In genomic region chr11:62605619-62606298, GRCm38 (mm10) we compare ENCODE assay signal across 9 mouse cellular contexts. TPM values are rescaled to one million over a fixed set of nuclear protein-coding genes. Genes with fewer than 3 reads are reported as not detected.
DNase-seq lines count a peak whose midpoint lies in the region; ATAC-seq lines count a peak whose summit lies in the region.
"Had no signal": no experiment of that assay in that cellular context is flagged by ENCODE, and none has a peak within 500 bp of the region (broad histone marks: within the 10 kb centered on the region; RNA-seq: fewer than 3 reads in every experiment).

No protein-coding gene starts in this region.

- H3K27me3 ChIP-seq in kidney, embryonic 16.5 days (ENCODE audit: insufficient read depth, low read length), result no peaks in the 10 kb centered on the region
- no peaks in the 10 kb centered on the region for H3K27me3 ChIP-seq in embryonic facial prominence, embryonic 14.5 days (replicated peaks; ENCODE audit: control insufficient read depth, insufficient read depth, low read length)
- no peaks in the 10 kb centered on the region for H3K27me3 ChIP-seq in limb, embryonic 12.5 days
- no peaks in the 10 kb centered on the region for H3K27me3 ChIP-seq in neural tube, embryonic 15.5 days (replicated peaks)

- DNase-seq in kidney, postnatal 14 days, result no peak
- no peak for DNase-seq in embryonic facial prominence, embryonic 14.5 days (ENCODE audit: low spot score)
- no peak for DNase-seq in ovary, postnatal 14 days (ENCODE audit: low spot score)
- DNase-seq in layer of hippocampus, adult 9-11 months, result no peak
- DNase-seq in thymus, postnatal 36 days, result no peak
- DNase-seq: adrenal gland, postnatal 10 days had no signal

- no peak overlapping the region for H3K4me3 ChIP-seq in kidney, embryonic 16.5 days (ENCODE audit: low read length)
- H3K4me3 ChIP-seq in embryonic facial prominence, embryonic 14.5 days (ENCODE audit: low read depth, low read length), result peak overlapping the region; percentile 13; the same call in 1 of the 2 replicates
- H3K4me3 ChIP-seq in limb, embryonic 12.5 days (replicated peaks), result peak overlapping the region; percentile 85
- 0 out of 2 replicates have a peak overlapping the region, but pooled peaks have one; percentile 0 for H3K4me3 ChIP-seq in neural tube, embryonic 15.5 days (replicated peaks)

- WGBS in kidney, embryonic 16.5 days, result 45% methylated on average over 10 of the region's 10 CpGs
- WGBS in embryonic facial prominence, embryonic 14.5 days, result 35% methylated on average over 10 of the region's 10 CpGs
- 37% methylated on average over 10 of the region's 10 CpGs for WGBS in limb, embryonic 12.5 days
- 44% methylated on average over 10 of the region's 10 CpGs for WGBS in neural tube, embryonic 15.5 days

- no peak overlapping the region for H3K27ac ChIP-seq in kidney, embryonic 16.5 days (ENCODE audit: low read length)
- peak overlapping the region; percentile 56; the same call in 1 of the 2 replicates for H3K27ac ChIP-seq in embryonic facial prominence, embryonic 14.5 days (replicated peaks; ENCODE audit: low read depth, low read length)
- H3K27ac ChIP-seq in limb, embryonic 12.5 days, result peak overlapping the region; percentile 94; the same call in 1 of the 2 replicates
- peak overlapping the region; percentile 11; the same call in 1 of the 2 replicates for H3K27ac ChIP-seq in neural tube, embryonic 15.5 days (replicated peaks)

- H3K4me2 ChIP-seq in kidney, embryonic 16.5 days (replicated peaks; ENCODE audit: low read depth, low read length), result peak overlapping the region; percentile 62
- H3K4me2 ChIP-seq in embryonic facial prominence, embryonic 14.5 days (ENCODE audit: low read depth, low read length), result peak overlapping the region; percentile 71; the same call in 1 of the 2 replicates
- H3K4me2 ChIP-seq in limb, embryonic 12.5 days, result peak overlapping the region; percentile 82
- peak overlapping the region; percentile 67 for H3K4me2 ChIP-seq in neural tube, embryonic 15.5 days

- no peak for ATAC-seq in kidney, embryonic 16.5 days (ENCODE audit: low FRiP score, low TSS enrichment)
- ATAC-seq in embryonic facial prominence, embryonic 14.5 days (ENCODE audit: low read depth), result no peak
- no peak for ATAC-seq in limb, embryonic 12.5 days (ENCODE audit: insufficient number of reproducible peaks, insufficient read depth, low FRiP score, low TSS enrichment, low read depth)
- ATAC-seq in neural tube, embryonic 15.5 days (ENCODE audit: low FRiP score), result no peak

- 0 out of 2 replicates have a peak overlapping the region, but pooled peaks have one; percentile 18 for H3K9ac ChIP-seq in kidney, embryonic 16.5 days (replicated peaks; ENCODE audit: low read length)
- H3K9ac ChIP-seq in embryonic facial prominence, embryonic 14.5 days (ENCODE audit: low read depth, low read length), result peak overlapping the region; percentile 28; the same call in 1 of the 2 replicates
- H3K9ac ChIP-seq in limb, embryonic 12.5 days (replicated peaks), result peak overlapping the region; percentile 98; the same call in 1 of the 2 replicates
- peak overlapping the region; percentile 55 for H3K9ac ChIP-seq in neural tube, embryonic 15.5 days (replicated peaks)

- H3K4me1 ChIP-seq in kidney, embryonic 16.5 days (ENCODE audit: insufficient read depth, low read length), result peaks cover 25% of the 10 kb centered on the region
- peaks cover 9% of the 10 kb centered on the region for H3K4me1 ChIP-seq in embryonic facial prominence, embryonic 14.5 days (ENCODE audit: control insufficient read depth, insufficient read depth, low read length)
- peaks cover 24% of the 10 kb centered on the region for H3K4me1 ChIP-seq in limb, embryonic 12.5 days (replicated peaks)
- peaks cover 48% of the 10 kb centered on the region for H3K4me1 ChIP-seq in neural tube, embryonic 15.5 days

- no peaks in the 10 kb centered on the region for H3K9me3 ChIP-seq in kidney, embryonic 16.5 days (ENCODE audit: low read length)
- H3K9me3 ChIP-seq in embryonic facial prominence, embryonic 14.5 days (ENCODE audit: control insufficient read depth, low read length), result no peaks in the 10 kb centered on the region
- H3K9me3 ChIP-seq in limb, embryonic 12.5 days, result no peaks in the 10 kb centered on the region
- no peaks in the 10 kb centered on the region for H3K9me3 ChIP-seq in neural tube, embryonic 15.5 days (replicated peaks)

- H3K36me3 ChIP-seq in kidney, embryonic 16.5 days (ENCODE audit: insufficient read depth, low read length), result peaks cover 59% of the 10 kb centered on the region
- H3K36me3 ChIP-seq in embryonic facial prominence, embryonic 14.5 days (ENCODE audit: control insufficient read depth, insufficient read depth, low read length), result peaks cover 72% of the 10 kb centered on the region
- peaks cover 69% of the 10 kb centered on the region for H3K36me3 ChIP-seq in limb, embryonic 12.5 days
- peaks cover 59% of the 10 kb centered on the region for H3K36me3 ChIP-seq in neural tube, embryonic 15.5 days

RNA-seq across cellular contexts. Expression of gene Trpv2, which starts 31.5 kb away (rescaled TPM):
- 4.6 and 6.6 TPM in 2 replicates for polyA plus RNA-seq in kidney, embryonic 16.5 days (2015; fragmentation: Nextera tagmentation; extraction: Ambion mirVana)
- polyA plus RNA-seq in embryonic facial prominence, embryonic 14.5 days (2014; fragmentation: Nextera tagmentation; extraction: Ambion mirVana), result 5.3 and 6.4 TPM in 2 replicates
- polyA plus RNA-seq in limb, embryonic 12.5 days (2016; fragmentation: Nextera tagmentation; extraction: Ambion mirVana), result 0.88 and 1.2 TPM in 2 replicates
- 32.3 and 32.9 TPM in 2 replicates for polyA plus RNA-seq in neural tube, embryonic 15.5 days (2015; fragmentation: Nextera tagmentation; extraction: Ambion mirVana)

RNA-seq across cellular contexts. Expression of gene Lrrc75a, which starts 42.6 kb away (rescaled TPM):
- 13.8 and 15.6 TPM in 2 replicates for polyA plus RNA-seq in kidney, embryonic 16.5 days (2015; fragmentation: Nextera tagmentation; extraction: Ambion mirVana)
- polyA plus RNA-seq in embryonic facial prominence, embryonic 14.5 days (2014; fragmentation: Nextera tagmentation; extraction: Ambion mirVana), result 16.6 and 17.2 TPM in 2 replicates
- polyA plus RNA-seq in limb, embryonic 12.5 days (2016; fragmentation: Nextera tagmentation; extraction: Ambion mirVana), result 19.2 and 23.2 TPM in 2 replicates
- 8.2 and 8.5 TPM in 2 replicates for polyA plus RNA-seq in neural tube, embryonic 15.5 days (2015; fragmentation: Nextera tagmentation; extraction: Ambion mirVana)

RNA-seq across cellular contexts. Expression of gene Mmgt2, which starts 42.7 kb away (rescaled TPM):
- polyA plus RNA-seq in kidney, embryonic 16.5 days (2015; fragmentation: Nextera tagmentation; extraction: Ambion mirVana), result 66.2 and 68.1 TPM in 2 replicates
- 48.4 and 54.3 TPM in 2 replicates for polyA plus RNA-seq in embryonic facial prominence, embryonic 14.5 days (2014; fragmentation: Nextera tagmentation; extraction: Ambion mirVana)
- 59.9 and 61.2 TPM in 2 replicates for polyA plus RNA-seq in limb, embryonic 12.5 days (2016; fragmentation: Nextera tagmentation; extraction: Ambion mirVana)
- polyA plus RNA-seq in neural tube, embryonic 15.5 days (2015; fragmentation: Nextera tagmentation; extraction: Ambion mirVana), result 23.2 and 30.8 TPM in 2 replicates

RNA-seq across cellular contexts. Expression of gene Ubb, which starts 54.8 kb away (rescaled TPM):
- polyA plus RNA-seq in kidney, embryonic 16.5 days (2015; fragmentation: Nextera tagmentation; extraction: Ambion mirVana), result 3,284 and 3,391 TPM in 2 replicates
- 3,072 and 3,339 TPM in 2 replicates for polyA plus RNA-seq in embryonic facial prominence, embryonic 14.5 days (2014; fragmentation: Nextera tagmentation; extraction: Ambion mirVana)
- polyA plus RNA-seq in limb, embryonic 12.5 days (2016; fragmentation: Nextera tagmentation; extraction: Ambion mirVana), result 3,589 and 3,648 TPM in 2 replicates
- polyA plus RNA-seq in neural tube, embryonic 15.5 days (2015; fragmentation: Nextera tagmentation; extraction: Ambion mirVana), result 4,120 and 4,434 TPM in 2 replicates

Comparison
In these comparisons a context has a peak if more than half of its experiments do, and no peak if none do; other contexts are left out.
1. H3K9ac ChIP-seq: peak in every context shown above with its lines; median percentile 98 in limb, embryonic 12.5 days; 55 in neural tube, embryonic 15.5 days; 28 in embryonic facial prominence, embryonic 14.5 days; 18 in kidney, embryonic 16.5 days.